Mouse (Mus musculus): ENCODE measurements around the gene Sec61a2. TPM values are rescaled to one million over a fixed set of nuclear protein-coding genes. Genes with fewer than 3 reads are reported as not detected.

The Sec61a2 gene
- polyA plus RNA-seq (2012; rRNA removed): 4.7 and 10.7 TPM in 2 replicates

GRCm38 (mm10) chr2:5894843-5895570 lies at the start of gene Sec61a2:
TSS of gene Sec61a2 (minus strand) at chr2:5895432.
- under 1% methylated on average over 62 of the region's 62 CpGs for WGBS
- Histone ChIP-seq H3K4me3 (ENCODE audit: low read depth, low read length) (peak within 1 kb of the TSS; percentile 96), H3K27me3 (ENCODE audit: control insufficient read depth, insufficient read depth, low read length) (no peaks in the 10 kb centered on the region), H3K36me3 (ENCODE audit: control insufficient read depth, insufficient read depth, low read length) (peaks cover 9% of the 10 kb centered on the region), H3K27ac (ENCODE audit: insufficient read depth, low read depth, low read length) (peak within 1 kb of the TSS; percentile 77), H3K4me1 (ENCODE audit: control insufficient read depth, insufficient read depth, insufficient read length, low read length) (0 out of 2 replicates have a peak, but pooled peaks cover 1% of the 10 kb centered on the region)
- TF ChIP-seq POLR2A (IDR thresholded peaks at IDR 0.05; ENCODE audit: low read depth, low read length) (peak; percentile 96), CTCF (IDR thresholded peaks at IDR 0.05; ENCODE audit: extremely low read depth, insufficient read length, insufficient replicate concordance, low read depth, low read length) (no peak)

GRCm38 (mm10) chr2:5943071-5943470 lies 47.8 kb upstream of the Sec61a2 start:
- 56% methylated on average over 4 of the region's 4 CpGs for WGBS
- Histone ChIP-seq H3K27ac (ENCODE audit: insufficient read depth, low read depth, low read length) (no peak overlapping the region), H3K4me3 (ENCODE audit: low read depth, low read length) (no peak overlapping the region), H3K36me3 (ENCODE audit: control insufficient read depth, insufficient read depth, low read length) (no peaks in the 10 kb centered on the region), H3K4me1 (ENCODE audit: control insufficient read depth, insufficient read depth, insufficient read length, low read length) (peaks cover 5% of the 10 kb centered on the region), H3K27me3 (ENCODE audit: control insufficient read depth, insufficient read depth, low read length) (no peaks in the 10 kb centered on the region; the same call in 1 of the 2 replicates)
- TF ChIP-seq CTCF (IDR thresholded peaks at IDR 0.05; ENCODE audit: extremely low read depth, insufficient read length, insufficient replicate concordance, low read depth, low read length) (no peak), POLR2A (IDR thresholded peaks at IDR 0.05; ENCODE audit: low read depth, low read length) (no peak)

GRCm38 (mm10) chr2:5942416-5943032 lies 47.3 kb upstream of the Sec61a2 start, which contains the start of gene Dhtkd1:
TSS of gene Dhtkd1 (minus strand) at chr2:5942792.
- Histone ChIP-seq H3K27ac (ENCODE audit: insufficient read depth, low read depth, low read length) (no peak within 1 kb of the TSS), H3K4me1 (ENCODE audit: control insufficient read depth, insufficient read depth, insufficient read length, low read length) (peaks cover 5% of the 10 kb centered on the region), H3K27me3 (ENCODE audit: control insufficient read depth, insufficient read depth, low read length) (no peaks in the 10 kb centered on the region; the same call in 1 of the 2 replicates), H3K4me3 (ENCODE audit: low read depth, low read length) (peak within 1 kb of the TSS; percentile 70), H3K36me3 (ENCODE audit: control insufficient read depth, insufficient read depth, low read length) (no peaks in the 10 kb centered on the region)
- TF ChIP-seq CTCF (IDR thresholded peaks at IDR 0.05; ENCODE audit: extremely low read depth, insufficient read length, insufficient replicate concordance, low read depth, low read length): no peak
- no peak for TF ChIP-seq POLR2A (IDR thresholded peaks at IDR 0.05; ENCODE audit: low read depth, low read length)
- 2% methylated on average over 36 of the region's 36 CpGs for WGBS

- no peak overlapping the region for H3K27ac ChIP-seq (ENCODE audit: insufficient read depth, low read depth, low read length)
- no peak for TF ChIP-seq CTCF (IDR thresholded peaks at IDR 0.05; ENCODE audit: extremely low read depth, insufficient read length, insufficient replicate concordance, low read depth, low read length)
- no peak for TF ChIP-seq POLR2A (IDR thresholded peaks at IDR 0.05; ENCODE audit: low read depth, low read length)
Measured at GRCm38 (mm10) chr2:5941861-5942415, 46.7 kb upstream of the Sec61a2 start.

GRCm38 (mm10) chr2:5940936-5941335 lies 45.7 kb upstream of the Sec61a2 start:
- WGBS: 94% methylated on average over 9 of the region's 9 CpGs
- Histone ChIP-seq H3K4me1 (ENCODE audit: control insufficient read depth, insufficient read depth, insufficient read length, low read length) (peaks cover 5% of the 10 kb centered on the region), H3K27me3 (ENCODE audit: control insufficient read depth, insufficient read depth, low read length) (no peaks in the 10 kb centered on the region; the same call in 1 of the 2 replicates), H3K4me3 (ENCODE audit: low read depth, low read length) (no peak overlapping the region), H3K36me3 (ENCODE audit: control insufficient read depth, insufficient read depth, low read length) (no peaks in the 10 kb centered on the region), H3K27ac (ENCODE audit: insufficient read depth, low read depth, low read length) (no peak overlapping the region)
- TF ChIP-seq CTCF (IDR thresholded peaks at IDR 0.05; ENCODE audit: extremely low read depth, insufficient read length, insufficient replicate concordance, low read depth, low read length): no peak
- no peak for TF ChIP-seq POLR2A (IDR thresholded peaks at IDR 0.05; ENCODE audit: low read depth, low read length)

More at GRCm38 (mm10) chr2:5941861-5942415, 46.7 kb upstream of the Sec61a2 start:
- no peaks in the 10 kb centered on the region for H3K36me3 ChIP-seq (ENCODE audit: control insufficient read depth, insufficient read depth, low read length)
- H3K4me3 ChIP-seq (ENCODE audit: low read depth, low read length): peak overlapping the region; percentile 70
- 67% methylated on average over 11 of the region's 11 CpGs for WGBS
- H3K4me1 ChIP-seq (ENCODE audit: control insufficient read depth, insufficient read depth, insufficient read length, low read length): peaks cover 5% of the 10 kb centered on the region
- no peaks in the 10 kb centered on the region; the same call in 1 of the 2 replicates for H3K27me3 ChIP-seq (ENCODE audit: control insufficient read depth, insufficient read depth, low read length)

- Histone ChIP-seq H3K36me3 (ENCODE audit: control insufficient read depth, insufficient read depth, low read length) (no peaks in the 10 kb centered on the region), H3K27ac (ENCODE audit: insufficient read depth, low read depth, low read length) (no peak overlapping the region), H3K27me3 (ENCODE audit: control insufficient read depth, insufficient read depth, low read length) (no peaks in the 10 kb centered on the region; the same call in 1 of the 2 replicates), H3K4me3 (ENCODE audit: low read depth, low read length) (no peak overlapping the region), H3K4me1 (ENCODE audit: control insufficient read depth, insufficient read depth, insufficient read length, low read length) (peaks cover 5% of the 10 kb centered on the region)
- no peak for TF ChIP-seq CTCF (IDR thresholded peaks at IDR 0.05; ENCODE audit: extremely low read depth, insufficient read length, insufficient replicate concordance, low read depth, low read length)
- no peak for TF ChIP-seq POLR2A (IDR thresholded peaks at IDR 0.05; ENCODE audit: low read depth, low read length)
- WGBS: 92% methylated on average over 14 of the region's 14 CpGs
Measured at GRCm38 (mm10) chr2:5939911-5940310, 44.7 kb upstream of the Sec61a2 start.

- H3K4me3 ChIP-seq (ENCODE audit: low read depth, low read length): no peak overlapping the region
- TF ChIP-seq POLR2A (IDR thresholded peaks at IDR 0.05; ENCODE audit: low read depth, low read length): no peak
- no peaks in the 10 kb centered on the region; the same call in 1 of the 2 replicates for H3K27me3 ChIP-seq (ENCODE audit: control insufficient read depth, insufficient read depth, low read length)
- H3K4me1 ChIP-seq (ENCODE audit: control insufficient read depth, insufficient read depth, insufficient read length, low read length): peaks cover 5% of the 10 kb centered on the region
- no peak overlapping the region for H3K27ac ChIP-seq (ENCODE audit: insufficient read depth, low read depth, low read length)
- WGBS: 87% methylated on average over 3 of the region's 3 CpGs
- no peaks in the 10 kb centered on the region for H3K36me3 ChIP-seq (ENCODE audit: control insufficient read depth, insufficient read depth, low read length)
Measured at GRCm38 (mm10) chr2:5939319-5939718, 44.1 kb upstream of the Sec61a2 start.
